Mouse (Mus musculus): Measurements from ENCODE around the gene Trip13.

Trip13 gene

DNA sequence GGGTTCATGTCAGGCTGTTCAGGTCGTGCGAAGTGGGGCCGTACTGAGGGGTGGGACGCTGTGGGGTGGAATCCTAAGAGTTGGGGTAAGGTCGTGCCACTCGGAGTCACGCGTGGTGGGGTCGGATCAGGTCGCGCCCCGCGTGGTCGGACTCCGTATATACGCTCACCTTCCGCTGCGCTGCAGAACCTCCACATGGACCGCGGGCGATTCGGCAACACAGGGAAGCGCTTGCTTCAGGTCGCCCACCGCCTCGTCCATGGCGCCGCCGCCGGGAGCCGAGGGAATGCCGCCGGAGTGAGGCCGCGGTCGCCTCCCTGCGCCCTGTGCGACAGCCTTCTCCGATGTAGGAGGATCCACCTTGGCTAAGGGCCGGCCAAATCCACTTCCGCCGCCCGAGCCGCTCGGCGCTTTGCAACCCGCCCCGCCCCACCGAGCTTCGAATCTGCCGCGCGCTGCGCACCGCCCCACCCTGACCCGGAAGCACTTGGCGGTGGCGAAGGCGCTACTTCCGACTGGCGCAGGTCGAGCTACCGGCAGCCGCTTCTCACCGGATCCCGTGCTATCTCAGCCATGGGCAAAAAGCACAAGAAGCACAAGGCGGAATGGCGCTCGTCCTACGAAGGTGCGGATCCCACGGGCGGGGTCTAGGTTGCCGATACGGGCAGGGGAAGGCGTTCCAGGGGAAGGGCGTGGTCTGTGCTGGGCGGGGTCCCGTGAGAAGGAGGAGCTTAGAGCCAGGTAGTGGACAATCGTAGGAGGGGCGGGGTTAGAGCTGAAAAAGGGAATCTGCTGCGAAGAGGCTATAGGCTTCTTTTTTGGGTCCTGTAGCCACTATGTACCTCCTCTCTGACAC is at the start of gene Trip13, which contains the start of gene Brd9:
Trip13 (minus strand) TSS at position 464 of the 856 bp plus-strand sequence.
Brd9 (plus strand) TSS at position 491 of the 856 bp plus-strand sequence.
- peak; percentile 93 to 94 for DNase-seq

- no peak for DNase-seq
Observed at GRCm38 (mm10) chr13:73976935-73977334, 39.4 kb upstream of the Trip13 start.

DNA sequence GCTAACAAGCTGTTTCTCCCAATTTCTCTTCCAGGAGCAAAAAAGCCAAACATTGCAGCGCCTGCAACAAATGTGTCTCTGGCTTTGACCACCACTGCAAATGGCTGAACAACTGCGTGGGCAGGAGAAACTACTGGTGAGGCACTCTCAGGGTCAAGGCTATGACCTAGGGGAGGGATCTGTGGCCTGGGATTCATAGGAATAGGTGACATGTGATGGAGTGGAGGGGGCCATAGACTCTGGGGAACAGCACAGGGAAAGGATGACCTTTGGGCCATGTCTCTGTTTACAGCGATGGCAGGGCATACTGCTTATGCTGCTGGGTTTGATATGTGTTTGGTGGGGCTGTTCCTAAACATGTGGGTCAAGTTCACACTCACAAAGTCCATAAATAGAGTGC is 36.9 kb upstream of the Trip13 start:
- DNase-seq = no peak

DNA sequence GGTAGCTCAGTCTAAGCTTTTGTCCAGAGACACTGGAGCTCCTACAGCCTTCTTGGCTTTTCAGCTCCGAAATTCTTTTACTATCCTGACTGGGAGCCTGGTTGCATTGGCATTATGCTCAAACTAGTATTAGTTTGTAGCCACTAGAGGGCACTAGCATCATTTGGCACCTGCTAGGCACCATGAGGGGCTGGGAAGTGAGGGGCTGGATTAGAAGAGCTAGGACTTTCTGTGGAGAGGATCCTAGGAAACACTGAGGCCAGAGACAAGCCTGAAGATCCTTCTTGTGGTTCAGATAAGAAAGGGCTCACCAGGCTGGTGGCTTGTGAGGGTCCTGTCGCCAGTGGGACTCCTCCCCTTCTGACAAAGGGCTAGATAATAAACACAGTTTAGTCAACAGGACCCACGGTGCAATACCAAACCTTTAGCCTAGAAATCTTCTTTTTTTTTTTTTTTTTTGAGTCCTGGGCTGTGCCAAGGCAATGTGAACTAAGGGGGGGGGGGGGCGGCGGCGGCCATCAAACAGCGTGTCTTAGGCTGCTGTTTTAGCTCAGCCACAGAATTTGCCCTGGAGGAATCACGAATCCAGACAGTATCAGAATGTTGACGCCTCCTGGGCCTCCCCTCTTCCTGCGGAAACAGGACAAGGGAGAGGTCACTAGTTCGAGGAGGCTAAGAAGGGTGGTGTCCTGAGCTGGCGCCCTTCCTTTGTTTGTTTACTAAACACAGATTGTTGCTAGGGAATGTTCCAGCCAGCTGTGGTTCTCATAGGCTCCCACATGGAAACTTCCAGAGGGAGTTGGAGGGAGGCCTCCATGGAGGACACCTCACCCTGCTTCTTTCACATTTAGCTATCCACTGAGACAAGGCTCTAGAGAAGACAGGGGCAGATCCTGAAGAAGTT is 33.2 kb upstream of the Trip13 start:
- peak; percentile 5 to 9 for DNase-seq

DNA sequence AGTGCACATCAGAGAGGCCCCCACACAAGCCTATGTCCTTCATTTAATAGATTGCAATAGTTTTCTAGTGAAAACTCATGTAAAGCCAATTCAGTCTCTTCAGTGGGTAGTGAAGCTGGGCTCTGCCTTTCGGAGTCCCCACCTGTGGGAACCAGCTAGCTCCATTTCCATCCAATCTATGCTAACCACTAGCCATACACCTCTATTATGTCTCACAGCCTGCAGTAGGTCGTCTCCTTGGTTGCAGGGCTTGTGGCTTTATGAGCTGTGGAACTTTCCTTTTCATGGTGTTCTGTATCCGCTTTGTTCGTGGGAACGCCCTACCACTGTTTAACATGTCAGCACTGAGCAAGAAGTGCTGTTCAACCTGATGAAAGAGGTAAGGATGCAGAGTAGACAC is 26.0 kb upstream of the Trip13 start, which contains the start of gene Zdhhc11:
Zdhhc11 (plus strand) TSS at position 301 of the 400 bp plus-strand sequence.
- no peak for DNase-seq

GRCm38 (mm10) chr13:73961177-73961576 is 23.6 kb upstream of the Trip13 start:
- DNase-seq = no peak

GRCm38 (mm10) chr13:73960117-73960652 is 22.6 kb upstream of the Trip13 start:
- DNase-seq = no peak

DNA sequence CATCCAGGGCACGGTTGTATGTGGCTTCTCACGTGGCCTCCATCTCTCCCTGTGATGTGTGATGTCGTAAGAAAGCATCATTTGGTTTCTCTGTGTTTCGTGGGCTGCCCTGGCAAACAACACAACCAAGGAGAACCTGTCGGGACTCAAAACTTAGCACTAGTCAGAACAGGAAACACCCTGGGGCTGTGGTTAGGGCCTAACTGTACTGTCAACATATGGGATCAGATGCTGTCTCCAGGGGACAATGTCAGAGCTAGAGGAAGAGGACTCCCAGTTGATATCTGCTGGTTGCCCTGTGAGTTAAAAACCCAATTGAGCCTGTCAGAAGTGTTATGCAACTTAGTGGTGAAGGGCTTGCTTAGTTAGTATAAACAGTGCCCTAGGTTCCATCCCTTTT is 17.9 kb upstream of the Trip13 start:
- no peak for DNase-seq

DNA sequence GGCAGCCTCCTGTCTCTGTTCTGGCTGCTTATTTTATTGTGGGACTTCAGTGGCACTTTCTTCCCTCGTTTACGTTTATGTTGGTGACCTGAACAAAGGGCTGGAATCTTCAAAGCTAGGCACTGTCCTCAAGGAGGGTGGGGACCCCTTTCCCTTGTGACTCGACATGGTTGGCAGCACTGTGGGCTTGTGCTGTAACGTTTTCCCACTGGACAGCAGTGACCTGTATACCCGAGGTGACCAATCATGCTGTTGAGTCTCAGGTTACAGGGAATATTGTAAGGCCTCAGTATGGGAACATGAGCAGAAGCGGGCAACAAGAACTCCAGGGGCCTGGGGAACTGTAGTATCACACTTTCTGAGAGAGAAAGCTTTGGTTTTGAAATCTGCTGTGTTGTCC is 17.1 kb upstream of the Trip13 start:
- no peak for DNase-seq

DNA sequence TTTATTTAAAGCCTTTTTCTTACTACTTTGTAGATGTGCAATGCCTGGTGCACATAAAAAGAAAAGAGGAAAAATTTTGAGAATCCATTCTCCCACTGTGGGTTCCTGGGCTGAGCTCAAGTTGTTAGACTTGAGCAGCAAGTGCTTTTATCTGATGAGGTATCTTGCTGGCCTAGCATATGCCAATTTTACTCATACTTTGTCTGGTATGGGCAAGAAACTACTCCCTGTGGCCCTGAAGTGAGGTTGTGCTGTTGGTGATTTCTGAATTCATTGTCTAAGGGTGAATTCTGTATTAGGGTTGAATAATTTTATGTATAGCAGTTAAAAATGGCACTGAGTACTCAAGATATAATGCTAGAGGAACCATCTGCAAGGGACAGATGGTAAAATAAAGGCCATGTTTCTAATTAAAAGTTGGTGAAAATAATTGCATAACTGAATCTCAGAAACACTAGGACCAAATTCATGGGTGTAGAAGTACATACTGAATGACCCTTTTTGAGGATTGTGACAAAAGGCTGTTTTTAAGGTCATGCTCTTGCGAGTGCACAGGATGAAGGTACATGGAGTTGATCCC is 16.1 kb upstream of the Trip13 start:
- no peak for DNase-seq

DNA sequence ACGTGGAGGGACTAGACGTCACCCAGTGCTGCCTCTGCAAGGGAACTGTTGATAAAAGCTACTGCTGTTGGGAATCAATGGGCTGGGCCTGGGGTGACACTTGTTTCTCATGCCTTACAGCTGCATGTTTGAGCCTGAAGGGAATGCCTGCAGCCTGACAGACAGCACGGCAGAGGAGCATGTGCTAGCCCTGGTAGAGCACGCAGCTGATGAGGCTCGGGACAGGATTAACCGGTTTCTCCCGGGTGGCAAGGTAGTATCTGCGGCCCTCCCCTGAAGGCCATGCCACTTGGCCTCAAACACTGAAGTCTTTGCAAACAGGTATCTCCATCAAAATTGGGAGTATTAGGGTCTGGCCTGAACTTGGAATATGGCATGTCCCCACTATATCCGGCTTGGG is 7.0 kb upstream of the Trip13 start:
- no peak for DNase-seq

DNA sequence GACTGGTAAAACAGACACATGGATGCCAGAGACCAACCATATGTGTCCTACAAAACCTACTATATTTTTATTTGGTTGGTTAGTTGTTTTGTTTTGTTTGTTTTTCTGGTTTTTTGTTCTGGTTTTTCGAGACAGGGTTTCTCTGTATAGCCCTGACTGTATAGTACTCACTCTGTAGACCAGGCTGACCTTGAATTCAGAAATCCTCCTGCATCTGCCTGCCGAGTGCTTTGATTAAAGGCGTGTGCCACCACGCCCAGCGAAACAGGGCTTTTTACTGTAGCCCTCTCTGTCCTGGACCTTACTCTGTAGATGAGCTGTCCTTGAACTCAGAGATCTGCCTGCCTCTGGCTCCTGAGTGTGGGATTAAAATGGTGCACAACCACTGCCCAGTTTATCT is 1.5 kb upstream of the Trip13 start:
- no peak for DNase-seq

GRCm38 (mm10) chr13:73938177-73938560 is 585 bp upstream of the Trip13 start:
- no peak for DNase-seq

DNA sequence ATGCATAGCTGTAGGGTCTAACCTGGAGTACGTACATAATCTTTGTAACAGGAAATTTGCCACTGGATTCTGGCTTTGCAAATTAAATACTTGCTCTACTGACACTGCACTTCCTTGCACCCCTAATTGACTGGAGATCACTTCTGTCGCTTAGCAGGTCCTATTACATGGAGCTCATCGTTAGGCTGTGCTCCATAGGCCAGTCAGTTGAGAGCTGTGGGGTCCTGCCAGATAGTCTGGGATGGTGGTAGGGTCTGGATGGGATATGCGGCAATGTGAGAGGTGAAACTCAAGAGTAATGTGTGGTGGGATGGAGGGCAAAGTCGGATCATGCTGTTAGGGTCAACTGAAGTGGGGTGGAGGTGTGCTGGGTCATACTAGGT is 655 bp downstream of the Trip13 start:
- no peak for DNase-seq

GRCm38 (mm10) chr13:73932201-73932600 is 5.4 kb downstream of the Trip13 start:
- DNase-seq = no peak

GRCm38 (mm10) chr13:73913066-73913465 is 24.5 kb downstream of the Trip13 start:
- DNase-seq = no peak

DNA sequence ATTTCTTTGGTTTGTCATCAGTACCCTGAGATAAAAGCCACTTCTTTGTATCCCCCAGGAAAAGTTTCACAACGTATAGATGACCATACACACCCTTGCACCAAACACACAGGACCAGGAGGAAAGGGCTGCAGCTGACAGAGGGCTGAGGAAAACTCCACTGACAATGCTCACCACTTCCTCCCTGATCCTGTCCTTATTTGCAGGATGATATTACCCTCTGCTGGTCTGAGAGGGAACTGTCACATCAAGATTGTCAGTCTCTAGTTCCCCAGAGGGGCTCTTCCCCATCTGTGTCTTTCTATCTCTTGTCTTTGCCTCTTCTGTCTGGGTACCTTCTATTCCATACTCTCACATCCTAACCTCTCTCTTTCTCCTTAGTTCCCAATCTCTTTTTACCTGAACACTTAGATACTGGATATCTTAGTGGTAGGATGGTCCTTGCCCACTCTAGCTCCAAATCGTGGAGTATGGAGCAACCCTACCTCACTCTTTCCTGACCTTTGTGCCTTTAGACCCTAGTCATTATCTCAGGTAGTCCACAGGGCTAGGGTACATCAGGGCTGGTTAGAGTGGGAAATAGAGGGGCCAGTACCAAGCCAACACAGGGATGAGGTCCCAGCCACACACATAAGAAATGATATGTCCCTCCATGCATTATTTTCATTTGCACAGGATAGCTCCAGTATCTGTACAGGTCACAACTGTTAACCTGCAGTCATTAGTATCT is 29.7 kb downstream of the Trip13 start:
- peak; percentile 13 to 18 for DNase-seq

DNA sequence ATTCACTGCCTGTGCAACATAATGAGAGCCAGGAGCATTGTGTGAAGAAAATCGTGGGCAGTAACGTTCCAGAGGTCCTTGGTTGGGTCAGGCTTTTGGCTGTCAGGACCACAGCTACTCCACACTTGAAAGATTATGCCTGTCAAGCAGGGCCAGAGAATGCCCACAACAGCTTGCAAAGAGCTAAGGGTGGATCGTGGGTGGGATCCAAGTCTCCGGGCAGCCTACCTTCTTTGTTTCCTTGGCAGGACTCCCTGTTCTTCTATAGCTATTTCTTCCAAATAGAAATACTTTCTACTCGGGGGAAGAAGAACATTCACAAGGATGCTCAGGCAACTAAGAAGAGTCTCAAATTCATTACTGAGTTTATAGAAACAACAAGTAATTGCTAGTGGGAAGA is 30.4 kb downstream of the Trip13 start:
- no peak for DNase-seq

GRCm38 (mm10) chr13:73897561-73897960 is 40.0 kb downstream of the Trip13 start:
- DNase-seq = no peak

GRCm38 (mm10) chr13:73892493-73893178 is 44.9 kb downstream of the Trip13 start:
- DNase-seq = no peak

GRCm38 (mm10) chr13:73887415-73887874 is 50.1 kb downstream of the Trip13 start:
- DNase-seq = no peak

Measured in thymus, postnatal 36 days (tissue).